Mouse (Mus musculus) left cerebral cortex, postnatal 14 days (tissue): ENCODE measurements around the gene Slc30a2. TPM values are rescaled to one million over a fixed set of nuclear protein-coding genes. Genes with fewer than 3 reads are reported as not detected.
"Not testable (repeated sequence)": the region's sequence is repeated elsewhere in the genome, so short reads cannot be mapped to it uniquely, and the experiment has no call there.

Experiments
- DNase-seq, 2 experiments: peaks; one replicate each; pipeline ENCODE4 v3.0.0; 2021 to 2022; ENCODE audit warnings: low spot score in 2 of 2, mixed read lengths in 1 of 2
- intact Hi-C: fragments of 180-260 bp; cut with DNase I; formaldehyde crosslinking; loops from one replicate; pipeline ENCODE4 v1.15.1; 2025
- long read RNA-seq, 2 experiments: library from polyadenylated mRNA; stranded (forward); transcript quantifications; one replicate each; pipeline ENCODE4 v2.0.0; 2021
- total RNA-seq, 2 experiments: library from RNA; stranded (reverse); gene quantifications; 2 replicates each; pipeline ENCODE4 v1.2.3; 2021

Slc30a2 gene
- under 1 TPM in 1 of 2 experiments, not detected in 1; 0.17 TPM for total RNA-seq
- long read RNA-seq, experiment 1: 0 reads
- long read RNA-seq, experiment 2: 0 reads

DNA sequence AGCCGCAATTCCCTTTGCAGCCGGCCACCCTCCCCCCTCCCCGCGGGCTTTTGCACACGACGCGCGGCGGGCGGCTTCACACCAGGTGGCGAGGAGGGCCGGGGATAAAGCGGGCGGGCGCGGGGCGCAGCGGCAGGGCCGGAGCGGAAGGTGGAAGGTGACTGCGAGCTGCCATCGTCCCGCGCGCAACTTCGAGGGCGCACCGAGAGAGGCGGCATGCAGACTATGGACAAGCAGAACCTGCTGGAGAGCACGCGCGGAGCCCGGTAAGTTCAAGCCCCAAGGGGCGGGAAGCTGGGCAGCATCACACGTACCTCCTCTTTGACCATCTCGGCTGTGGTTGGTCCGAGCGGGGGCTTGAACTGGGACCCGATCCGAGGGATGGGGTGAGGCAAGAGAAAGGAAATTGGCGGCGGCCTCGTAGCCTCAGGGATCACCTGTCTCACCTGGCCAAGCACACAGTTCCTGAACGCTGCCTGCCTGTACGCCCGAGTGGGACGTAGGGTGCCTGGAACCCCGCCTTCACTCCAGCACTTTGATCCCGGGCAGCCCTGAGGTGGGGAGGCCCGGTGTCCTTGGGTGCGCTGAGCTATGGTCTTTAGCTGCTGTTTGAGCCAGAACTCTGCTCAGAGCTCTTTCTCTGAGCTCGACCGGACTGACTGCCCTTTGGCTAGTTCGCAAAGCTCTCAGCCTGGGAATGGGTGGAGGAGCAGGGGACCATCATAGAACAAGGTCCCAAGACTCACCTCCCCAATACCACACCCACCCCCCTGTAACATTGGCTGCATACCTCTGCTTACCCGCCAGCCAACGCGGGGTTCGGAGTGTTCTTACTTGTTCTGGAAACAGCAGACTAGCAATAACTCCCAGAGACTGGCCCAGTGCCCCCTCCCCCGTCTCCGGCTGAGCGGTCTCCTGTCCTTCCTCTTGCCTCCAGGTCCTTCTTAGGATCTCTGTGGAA lies at the start of gene Slc30a2:
Gene Slc30a2 (plus strand): TSS at position 111 of the 961 bp plus-strand sequence.
- no peak for DNase-seq
- intact Hi-C loops: no loop called here

DNA sequence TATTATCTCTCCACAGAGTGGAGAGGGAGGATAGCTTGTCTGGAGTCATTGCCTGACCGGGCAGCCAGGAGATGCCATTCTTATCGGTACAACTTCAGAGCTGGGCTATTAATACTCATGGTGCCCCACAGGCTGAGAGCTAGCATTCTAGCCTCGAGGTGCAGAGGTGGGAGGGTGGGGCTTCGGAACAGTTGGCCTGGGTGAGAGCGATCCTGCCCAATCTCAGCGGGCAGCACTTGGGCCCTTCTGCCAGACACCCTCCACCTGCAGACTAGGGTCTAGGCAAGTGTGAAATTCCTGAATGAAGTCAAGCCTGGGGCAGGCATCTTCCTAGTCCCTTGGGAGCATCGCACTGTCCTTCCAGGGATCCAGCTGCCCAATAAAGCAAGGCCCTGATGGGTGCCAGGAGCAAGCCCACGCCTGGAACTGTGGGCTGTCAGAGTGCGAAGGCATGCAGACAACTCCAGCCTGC lies 49.3 kb upstream of the Slc30a2 start:
- DNase-seq: no peak
- intact Hi-C loops: no loop called here

DNA sequence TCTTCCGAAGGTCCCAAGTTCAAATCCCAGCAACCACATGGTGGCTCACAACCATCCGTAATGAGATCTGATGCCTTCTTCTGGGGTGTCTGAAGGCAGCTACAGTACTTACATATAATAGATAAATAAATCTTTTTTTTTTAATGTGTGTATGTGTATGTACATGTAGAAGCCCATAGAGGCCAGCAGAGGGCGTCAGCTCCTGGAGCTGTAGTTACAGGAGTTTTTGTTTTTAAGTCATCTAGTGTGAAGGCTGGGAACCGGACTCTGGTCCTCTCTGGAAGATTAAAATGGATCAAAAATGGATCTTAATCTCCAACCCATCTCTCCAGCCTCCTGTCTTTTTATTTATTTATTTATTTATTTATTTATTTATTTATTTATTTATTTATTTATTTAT lies 46.9 kb upstream of the Slc30a2 start:
- intact Hi-C loops, DNase-seq: not testable (repeated sequence)

DNA sequence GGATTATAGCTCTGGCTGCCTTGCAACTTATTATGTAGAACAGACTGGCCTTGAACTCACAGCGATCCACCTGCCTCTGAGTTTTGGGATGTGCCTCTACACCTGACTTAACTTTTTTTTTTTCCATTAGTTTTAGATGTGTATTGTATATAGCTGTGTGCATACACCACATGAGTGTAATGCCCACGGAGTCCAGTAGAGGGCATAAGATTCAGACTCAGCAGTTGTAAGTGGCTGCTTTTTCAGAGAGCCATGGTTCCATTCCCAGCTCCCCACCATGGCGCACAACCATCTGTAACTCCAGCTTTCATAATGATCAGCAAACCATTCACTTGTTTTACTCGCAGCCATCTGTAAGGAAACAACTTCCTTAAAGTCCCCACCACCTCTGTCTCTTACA lies 46.5 kb upstream of the Slc30a2 start:
- no peak for DNase-seq
- intact Hi-C loops: no loop called here

DNA sequence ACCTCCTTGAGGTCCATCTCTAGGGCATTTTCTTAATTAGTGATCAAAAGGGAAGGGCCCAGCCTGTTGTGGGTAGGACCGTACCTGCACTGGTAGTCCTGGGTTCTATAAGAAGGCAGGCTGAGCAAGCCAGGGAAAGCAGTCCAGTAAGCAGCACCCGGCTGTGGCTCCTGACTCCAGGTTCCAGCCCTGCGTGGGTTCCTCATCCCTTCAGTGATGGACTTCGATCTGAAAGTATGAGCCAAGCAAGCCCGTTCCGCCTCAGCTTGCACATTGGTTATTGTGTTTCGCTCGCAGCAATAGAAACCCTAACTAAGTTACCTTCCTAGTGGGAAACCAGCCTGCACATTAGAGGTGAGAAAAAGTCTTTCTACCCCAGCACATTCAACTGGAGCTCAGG lies 45.6 kb upstream of the Slc30a2 start:
- intact Hi-C loops: no loop called here

DNA sequence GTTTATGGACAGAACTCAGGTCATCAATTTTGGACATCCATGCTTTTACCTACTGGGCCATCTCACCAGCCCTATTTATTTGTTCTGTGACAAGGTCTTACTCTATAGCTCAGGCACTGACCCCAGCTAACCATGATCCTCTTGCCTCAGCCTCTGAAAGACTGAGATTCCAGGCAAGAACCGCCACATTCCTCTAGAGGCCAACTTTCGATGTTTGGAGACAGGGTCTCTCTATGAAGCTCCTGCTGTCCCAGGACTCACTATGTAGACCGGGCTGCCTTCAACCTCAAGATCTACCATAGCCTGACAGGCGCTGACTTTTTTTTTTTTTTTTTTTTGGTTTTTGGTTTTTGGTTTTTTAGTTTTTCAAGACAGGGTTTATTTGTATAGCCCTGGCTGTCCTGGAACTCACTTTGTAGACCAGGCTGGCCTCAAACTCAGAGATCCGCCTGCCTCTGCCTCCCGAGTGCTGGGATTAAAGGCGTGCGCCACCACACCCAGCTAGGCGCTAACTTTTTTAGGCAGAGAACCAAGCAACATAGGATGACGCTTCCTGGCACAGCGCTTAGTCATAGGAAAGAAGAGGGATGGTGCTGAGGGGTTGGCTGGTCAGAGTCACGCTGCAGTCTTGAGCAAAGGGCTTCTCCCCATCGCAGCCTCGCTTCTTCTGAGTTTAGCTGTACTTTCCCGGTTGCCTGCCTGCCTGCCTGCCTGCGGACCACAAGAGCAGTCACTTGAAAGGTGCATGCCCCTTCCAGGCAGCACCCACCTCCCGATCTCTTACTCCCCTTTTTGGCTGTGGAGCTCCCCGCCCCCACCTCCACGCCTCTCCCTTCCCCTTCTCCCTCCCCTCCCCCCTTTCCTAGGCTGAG lies 44.1 kb upstream of the Slc30a2 start:
- no peak for DNase-seq
- intact Hi-C loops: no loop called here

More for the DNA sequence above, 45.6 kb upstream of the Slc30a2 start:
- no peak for DNase-seq

DNA sequence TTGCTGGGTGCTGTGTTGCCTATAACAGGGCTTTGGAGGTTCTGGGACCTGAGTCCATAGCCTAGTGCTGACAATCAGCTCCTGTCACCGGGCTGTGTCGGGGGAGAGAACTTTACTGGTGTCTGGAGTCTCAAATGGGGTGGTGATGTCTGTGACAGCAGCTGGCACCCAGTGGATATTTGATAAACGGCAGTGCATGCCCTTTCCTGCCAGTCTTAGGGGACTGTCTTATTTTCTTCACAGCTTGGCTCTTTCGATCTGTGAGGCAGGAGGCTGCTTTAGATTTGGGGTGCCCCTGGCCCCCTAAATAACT lies 43.5 kb upstream of the Slc30a2 start:
- intact Hi-C loops: no loop called here
- DNase-seq: no peak

DNA sequence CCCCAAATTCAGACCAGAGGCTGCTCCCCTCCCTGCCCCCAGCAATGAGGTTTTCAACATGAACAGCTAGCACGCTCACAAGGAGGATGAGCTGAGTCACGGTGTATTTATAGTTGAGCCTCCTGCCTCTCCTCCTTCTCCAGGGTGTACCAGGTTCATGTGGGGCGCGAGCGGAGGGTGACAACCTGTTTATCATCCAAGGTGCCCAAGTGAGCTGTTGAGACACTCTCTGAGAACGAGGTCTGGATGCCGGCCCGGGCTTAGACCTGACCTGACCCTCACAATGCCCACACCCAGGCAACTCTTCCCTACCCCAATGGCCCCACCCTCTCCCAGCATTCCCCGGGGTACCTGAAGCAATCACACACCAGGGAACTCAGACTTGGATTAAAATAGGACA lies 42.7 kb upstream of the Slc30a2 start:
- intact Hi-C loops: no loop called here
- peak in 1 of 2 experiments; percentile 42 for DNase-seq

DNA sequence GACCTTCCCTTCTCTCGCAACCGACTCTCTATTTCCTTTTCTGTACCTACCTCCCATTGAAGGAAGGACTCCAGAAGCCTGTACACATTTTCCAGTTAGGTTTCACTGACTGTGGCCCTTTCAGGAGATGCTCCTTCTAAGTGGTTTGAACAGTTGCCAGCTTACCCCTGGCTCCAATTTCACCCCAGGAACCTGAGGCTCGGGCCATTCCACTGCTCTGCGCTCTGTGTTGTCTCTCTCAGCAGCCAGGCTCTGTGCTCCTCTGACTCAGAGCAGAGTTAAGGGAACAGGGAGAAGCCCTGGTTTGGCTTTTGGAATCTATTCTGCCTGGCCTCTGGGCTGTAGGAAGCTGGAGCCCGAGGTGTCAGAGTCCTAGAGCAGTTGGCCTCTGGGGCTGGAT lies 40.9 kb upstream of the Slc30a2 start:
- DNase-seq: no peak
- intact Hi-C loops: no loop called here

DNA sequence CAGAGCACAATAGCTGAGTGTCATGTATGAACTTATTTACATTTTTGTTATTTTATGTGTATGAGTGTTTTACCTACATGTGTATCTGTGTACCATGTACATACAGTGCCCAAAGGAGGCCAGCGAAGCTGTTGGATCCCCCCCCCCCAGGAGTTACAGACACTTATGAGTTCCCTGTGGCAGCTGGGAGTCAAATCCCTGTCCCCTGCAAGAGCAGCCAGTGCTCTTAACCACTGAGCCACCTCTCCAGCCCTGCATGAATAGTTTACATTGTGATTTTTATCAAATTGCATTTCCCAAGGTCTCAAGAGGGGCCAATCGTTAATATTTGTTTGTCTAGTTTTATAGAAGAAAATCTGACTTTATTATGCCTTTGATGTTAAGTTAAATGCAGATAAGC lies 36.0 kb upstream of the Slc30a2 start:
- DNase-seq: no peak
- intact Hi-C loops: no loop called here

DNA sequence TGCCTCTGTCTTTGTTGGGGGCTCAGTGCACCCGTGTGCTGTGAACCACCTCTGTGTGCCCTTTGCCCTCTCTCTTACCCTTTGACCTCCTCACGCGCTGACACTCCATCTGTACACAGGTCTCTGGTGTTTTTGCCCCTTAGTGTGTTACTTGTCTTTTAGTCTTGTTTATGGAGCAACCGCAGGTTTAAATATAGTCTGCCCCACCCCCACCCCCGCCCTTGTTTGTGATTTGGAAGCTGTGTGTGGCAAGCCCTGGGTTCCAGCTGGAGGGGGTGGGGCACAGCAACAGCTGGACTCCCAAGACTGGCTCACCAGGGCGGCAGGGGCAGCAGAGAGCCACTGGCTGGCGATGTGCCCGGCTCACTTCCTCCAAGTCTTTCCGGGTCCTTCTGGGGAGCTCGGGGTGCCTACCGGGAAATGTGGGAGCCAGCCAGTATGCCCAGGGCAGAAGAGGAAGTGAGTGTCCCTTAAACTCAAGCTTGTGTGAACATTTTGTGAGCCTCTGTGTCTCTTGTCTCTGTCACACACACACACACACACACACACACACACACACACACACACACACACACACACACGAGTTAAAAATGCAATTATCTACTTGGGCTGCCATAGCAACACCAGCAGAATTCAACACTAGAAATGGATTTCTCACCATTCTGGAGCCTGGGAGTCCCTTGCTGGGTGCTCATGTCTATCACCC lies 35.5 kb upstream of the Slc30a2 start:
- intact Hi-C loops: no loop called here
- peak; percentile 65 to 76 for DNase-seq

DNA sequence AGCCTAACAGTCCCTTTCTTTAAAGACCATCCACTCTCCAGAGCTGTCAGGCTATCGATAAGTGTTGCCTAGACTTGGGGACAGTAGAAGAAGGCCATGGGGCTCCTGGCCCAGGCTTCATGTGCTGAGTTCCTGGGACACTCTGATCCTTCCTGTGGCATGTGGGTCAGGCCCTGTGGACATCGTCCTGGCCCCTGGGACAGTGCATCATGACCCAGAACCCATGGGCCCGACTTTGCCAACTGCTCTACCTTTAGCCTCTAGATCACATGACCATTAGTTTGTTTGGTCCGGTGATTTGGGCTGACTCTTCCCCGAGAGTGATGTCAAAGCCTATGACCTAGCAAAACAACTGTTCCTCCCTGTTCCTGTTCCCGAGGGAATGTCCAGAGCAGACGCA lies 32.9 kb upstream of the Slc30a2 start:
- intact Hi-C loops: no loop called here
- no peak for DNase-seq

DNA sequence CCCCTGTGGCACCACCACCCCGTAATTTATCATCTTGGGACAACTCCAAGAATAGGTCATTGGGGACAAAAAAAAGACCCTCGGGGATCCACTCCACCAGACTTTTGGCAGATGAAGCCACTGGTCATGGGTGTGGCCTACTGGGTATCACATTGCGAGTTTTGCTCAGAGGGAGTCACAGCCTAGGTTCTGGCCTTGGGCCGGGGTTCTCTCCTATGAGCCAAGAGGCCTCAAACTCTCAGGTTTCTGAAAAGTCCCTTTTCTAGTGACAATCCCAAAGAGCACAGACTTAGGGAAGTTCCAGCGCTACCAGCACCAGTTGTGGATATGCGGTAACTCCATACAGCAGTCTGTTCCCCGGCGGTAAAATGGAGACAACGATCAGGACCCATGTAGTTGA lies 32.3 kb upstream of the Slc30a2 start:
- DNase-seq: no peak
- intact Hi-C loops: no loop called here

DNA sequence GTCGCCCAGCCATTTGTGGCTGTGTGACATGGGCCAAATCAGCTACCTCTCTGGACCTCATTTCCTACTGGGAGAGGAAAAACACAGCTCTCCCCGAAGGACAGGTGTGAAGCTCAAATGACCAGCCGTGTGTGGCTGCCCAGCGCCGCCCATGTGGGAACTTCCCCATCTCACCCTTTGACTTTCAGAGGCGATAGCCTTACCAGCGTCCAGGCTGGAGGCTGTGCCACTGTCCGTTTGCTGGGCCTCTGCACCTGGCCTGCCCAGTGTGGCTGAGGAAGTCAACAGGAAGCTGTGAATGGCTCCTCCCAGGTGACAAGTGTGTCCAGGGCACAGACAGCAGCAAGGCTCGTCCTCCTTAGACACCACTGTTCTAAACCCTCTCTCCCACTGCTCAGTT lies 31.2 kb upstream of the Slc30a2 start:
- no peak for DNase-seq
- intact Hi-C loops: no loop called here

DNA sequence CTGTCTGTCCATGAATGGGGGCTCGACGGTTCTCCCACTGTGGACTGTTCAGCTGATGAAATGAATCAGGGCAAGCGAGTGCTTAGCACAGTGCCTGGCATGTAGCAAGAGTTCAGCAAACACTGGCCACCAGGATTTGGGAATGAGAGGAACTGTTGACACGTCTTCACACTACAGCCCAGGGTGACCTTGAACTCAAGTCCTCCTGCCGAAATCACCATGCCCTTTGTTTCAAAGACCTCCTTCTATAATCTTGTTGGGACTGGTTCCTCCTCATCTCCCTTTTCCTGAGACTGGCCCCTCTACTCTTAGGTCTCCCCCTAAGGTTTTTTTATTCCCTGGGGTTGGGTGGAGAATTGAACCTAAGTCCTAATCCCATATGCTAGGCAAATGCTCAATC lies 30.6 kb upstream of the Slc30a2 start:
- intact Hi-C loops: no loop called here
- no peak for DNase-seq

DNA sequence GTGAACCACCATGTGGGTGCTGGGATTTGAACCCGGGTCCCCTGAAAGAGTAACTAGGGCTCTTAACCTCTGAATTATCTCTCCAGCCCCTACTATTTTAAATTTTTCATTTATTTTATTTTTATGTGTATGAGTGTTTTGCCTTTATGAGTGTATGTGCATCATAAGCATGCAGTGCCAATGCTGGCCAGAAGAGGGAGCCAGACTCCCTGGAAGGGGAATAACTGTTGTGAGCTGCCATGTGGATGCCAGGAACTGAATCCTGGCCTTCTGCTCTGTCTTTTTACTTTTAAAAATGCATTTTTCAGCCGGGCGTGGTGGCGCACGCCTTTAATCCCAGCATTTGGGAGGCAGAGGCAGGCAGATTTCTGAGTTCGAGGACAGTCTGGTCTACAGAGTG lies 30.1 kb upstream of the Slc30a2 start:
- no peak for DNase-seq
- intact Hi-C loops: no loop called here

DNA sequence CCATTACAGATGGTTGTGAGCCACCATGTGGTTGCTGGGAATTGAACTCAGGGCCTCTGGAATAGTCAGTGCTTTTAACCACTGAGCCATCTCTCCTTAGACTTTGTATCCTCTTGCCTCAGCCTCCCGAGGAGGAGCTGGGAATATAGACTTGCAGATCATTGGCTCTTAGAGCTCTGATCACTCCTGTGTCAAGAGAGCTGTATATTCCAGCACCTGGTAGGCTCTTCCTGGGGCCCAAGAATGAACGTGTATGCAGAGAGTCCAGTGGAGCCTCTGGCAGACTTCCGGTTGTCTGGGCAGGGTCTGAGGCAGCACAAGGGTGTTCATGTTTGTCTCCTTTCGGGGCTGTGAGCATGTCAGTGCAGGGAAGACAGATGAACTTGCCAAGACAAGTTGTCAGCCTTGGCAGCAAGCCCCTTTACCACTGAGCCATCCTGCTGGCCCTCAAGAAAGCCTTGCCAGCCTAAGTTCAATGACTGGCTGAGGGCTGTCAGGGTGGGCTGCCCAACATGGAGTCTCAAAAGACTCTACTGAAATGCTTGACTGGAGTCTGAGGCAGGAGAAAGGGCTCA lies 28.8 kb upstream of the Slc30a2 start:
- intact Hi-C loops: no loop called here
- DNase-seq: no peak

DNA sequence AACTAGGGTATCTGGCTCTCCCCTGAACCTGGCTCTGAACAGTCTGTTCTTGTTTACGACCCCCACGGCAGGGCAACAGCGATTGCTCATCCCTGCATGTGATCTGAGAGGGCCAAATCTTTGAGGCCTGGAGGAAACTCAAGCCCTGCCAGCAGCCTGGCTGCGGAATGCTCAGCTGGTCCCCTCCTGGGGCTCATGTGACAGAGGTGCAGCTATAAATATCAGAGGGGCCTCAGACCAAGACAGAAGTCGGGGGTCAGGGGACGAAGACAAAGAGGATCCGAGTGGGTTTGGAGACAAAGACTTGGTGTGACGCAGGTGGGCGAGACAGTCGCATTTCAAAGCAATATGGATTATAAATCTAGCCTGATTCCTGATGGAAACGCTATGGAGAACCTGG lies 28.1 kb upstream of the Slc30a2 start, which contains the start of gene Trim63:
Gene Trim63 (plus strand): TSS at position 245 of the 400 bp plus-strand sequence.
- DNase-seq: no peak
- intact Hi-C loops: no loop called here

DNA sequence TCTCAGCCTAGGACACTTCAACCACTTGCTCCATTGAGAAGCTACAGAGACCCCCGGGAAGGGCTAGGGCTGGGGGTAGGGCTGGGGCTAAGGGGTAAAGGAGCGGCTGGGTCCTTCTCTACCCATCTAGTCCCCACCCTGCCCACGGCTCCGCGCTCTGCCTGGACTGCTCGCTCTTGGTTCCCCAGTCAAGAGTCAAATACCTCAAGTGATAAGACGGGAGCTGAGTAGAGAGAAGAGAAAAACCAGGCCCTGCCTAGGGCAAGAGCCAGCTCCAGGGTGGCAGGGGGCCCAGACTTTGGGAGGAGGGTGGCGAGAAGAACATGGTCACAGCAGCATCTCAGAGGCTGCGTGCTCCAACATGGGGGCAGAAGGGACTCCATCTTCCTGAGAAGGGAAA lies 27.5 kb upstream of the Slc30a2 start:
- intact Hi-C loops: no loop called here

More for the DNA sequence above, 27.5 kb upstream of the Slc30a2 start:
- DNase-seq: no peak
